Mouse (Mus musculus): Measurements from ENCODE around the gene Abca8a. TPM values are rescaled to one million over a fixed set of nuclear protein-coding genes. Genes with fewer than 3 reads are reported as not detected.
"Not testable (repeated sequence)": the region's sequence is repeated elsewhere in the genome, so short reads cannot be mapped to it uniquely, and the experiment has no call there.

Gene Abca8a
- total RNA-seq, 4 experiments from 2014 or later: 30.6 to 64.3 (median 42.6) TPM

DNA sequence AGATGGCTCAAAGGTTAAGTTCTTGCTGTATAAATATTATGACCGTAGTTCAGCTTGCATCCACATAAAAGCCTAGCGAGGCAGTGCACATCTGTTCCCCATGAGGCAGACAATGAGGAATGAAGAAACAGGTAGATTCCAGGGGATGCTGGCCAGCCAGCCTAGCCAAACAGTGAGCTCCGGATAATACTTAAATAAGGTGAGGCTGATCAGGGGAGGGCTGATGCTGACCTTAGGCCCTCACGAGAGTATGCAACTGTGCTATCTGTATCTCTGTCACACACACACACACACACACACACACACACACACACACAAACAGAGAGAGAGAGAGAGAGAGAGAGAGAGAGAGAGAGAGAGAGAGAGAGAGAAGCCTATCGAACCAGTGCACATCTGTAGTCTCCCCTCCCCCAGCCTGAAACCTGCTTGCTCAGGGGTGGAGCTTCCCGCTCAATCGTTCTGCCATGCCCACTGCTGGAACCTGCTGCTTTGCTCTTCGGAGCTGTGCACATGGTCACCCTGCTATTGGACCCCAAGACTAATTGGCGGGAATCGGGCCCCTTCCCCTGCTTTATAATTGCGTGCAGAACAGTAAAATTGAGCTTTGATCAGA lies 108.2 kb downstream of the Abca8a start:
- DNase-seq (ENCODE audit: low spot score): not testable (repeated sequence)

- no peak for DNase-seq (ENCODE audit: low spot score)
Observed at GRCm38 (mm10) chr11:109981872-109982271, 113.9 kb downstream of the Abca8a start.

Other genes starting within 250 kb of the Abca8a start
- gene Abca8b, start 100.1 kb downstream of the Abca8a start, total RNA-seq (2022): 10 to 100 TPM in 1 of 4 experiments, 1 to 10 TPM in 3; 6.9 to 10.4 (median 7.9) TPM
- 10 to 100 TPM in 3 of 4 experiments, 1 to 10 TPM in 1; 8.9 to 11.2 (median 10.6) TPM for gene Abca9, start 72.2 kb upstream of the Abca8a start, total RNA-seq (2022)
- 1 to 10 TPM; 4.0 to 7.5 (median 6.2) TPM for gene Abca6, start 155.8 kb upstream of the Abca8a start, total RNA-seq (2022)
- gene Abca5, start 241.7 kb upstream of the Abca8a start, total RNA-seq (2022): 10 to 100 TPM in 1 of 4 experiments, 1 to 10 TPM in 3; 7.8 to 11.5 (median 8.7) TPM